Mouse (Mus musculus): ENCODE results near the gene AW146154. TPM values are rescaled to one million over a fixed set of nuclear protein-coding genes. Genes with fewer than 3 reads are reported as not detected.
A peak's percentile ranks its signal among the peaks of the same experiment; 100 is the strongest.
"Not testable (repeated sequence)": the region's sequence is repeated elsewhere in the genome, so short reads cannot be mapped to it uniquely, and the experiment has no call there.

AW146154 gene
- 10.3 and 11.3 TPM in 2 replicates for polyA plus RNA-seq (2015; fragmentation: Nextera tagmentation; extraction: Ambion mirVana)

GRCm38 (mm10) chr7:41499389-41500049, at the start of gene AW146154, which contains the start of gene Gm20449:
Gene AW146154, minus strand, starts transcription at chr7:41499890.
Gene Gm20449, minus strand, starts transcription at chr7:41499417.
- Histone ChIP-seq H3K27ac (peak within 1 kb of the TSS; percentile 63; the same call in 1 of the 2 replicates), H3K4me2 (replicated peaks) (peak within 1 kb of the TSS; percentile 75), H3K36me3 (peaks cover 12% of the 10 kb centered on the region), H3K9ac (peak within 1 kb of the TSS; percentile 68), H3K4me1 (no peaks in the 10 kb centered on the region), H3K9me3 (peaks cover 17% of the 10 kb centered on the region), H3K27me3 (no peaks in the 10 kb centered on the region), H3K4me3 (peak within 1 kb of the TSS; percentile 66)
- WGBS, result under 1% methylated on average over 18 of the region's 18 CpGs
- ATAC-seq (ENCODE audit: low FRiP score, low read depth), result peak; percentile 98

GRCm38 (mm10) chr7:41512672-41513071, 13.0 kb upstream of the AW146154 start:
- Histone ChIP-seq H3K9ac (no peak overlapping the region), H3K4me1 (no peaks in the 10 kb centered on the region), H3K4me3 (no peak overlapping the region), H3K4me2 (replicated peaks) (no peak overlapping the region), H3K27me3 (no peaks in the 10 kb centered on the region), H3K27ac (no peak overlapping the region), H3K36me3 (no peaks in the 10 kb centered on the region), H3K9me3 (peaks cover 18% of the 10 kb centered on the region; the same call in 1 of the 2 replicates)
- no peak for ATAC-seq (ENCODE audit: low FRiP score, low read depth)
- 94% methylated on average over 3 of the region's 3 CpGs for WGBS

GRCm38 (mm10) chr7:41512207-41512606, 12.5 kb upstream of the AW146154 start:
- no peaks in the 10 kb centered on the region for H3K27me3 ChIP-seq
- no peak overlapping the region for H3K9ac ChIP-seq
- H3K36me3 ChIP-seq, result no peaks in the 10 kb centered on the region
- 30% methylated on average over 1 of the region's 1 CpGs for whole genome bisulfite sequencing
- no peak overlapping the region for H3K4me2 ChIP-seq (replicated peaks)
- H3K4me1 ChIP-seq, result no peaks in the 10 kb centered on the region
- ATAC-seq (ENCODE audit: low FRiP score, low read depth), result no peak
- H3K9me3 ChIP-seq, result peaks cover 19% of the 10 kb centered on the region
- H3K27ac ChIP-seq, result no peak overlapping the region
- H3K4me3 ChIP-seq, result no peak overlapping the region

- peaks cover 11% of the 10 kb centered on the region for H3K9me3 ChIP-seq
- no peak overlapping the region for H3K27ac ChIP-seq
- no peak for ATAC-seq (ENCODE audit: low FRiP score, low read depth)
- no peaks in the 10 kb centered on the region for H3K36me3 ChIP-seq
- no peaks in the 10 kb centered on the region for H3K27me3 ChIP-seq
- 37% methylated on average over 1 of the region's 1 CpGs for WGBS
- no peak overlapping the region for H3K4me3 ChIP-seq
- H3K9ac ChIP-seq, result no peak overlapping the region
- no peaks in the 10 kb centered on the region for H3K4me1 ChIP-seq
- H3K4me2 ChIP-seq (replicated peaks), result no peak overlapping the region
These were observed 2.7 kb upstream of the AW146154 start for GRCm38 (mm10) chr7:41502402-41502801.

- Histone ChIP-seq H3K4me2 (replicated peaks) (peak overlapping the region; percentile 75), H3K9me3 (peaks cover 9% of the 10 kb centered on the region), H3K4me3 (peak overlapping the region; percentile 66), H3K9ac (peak overlapping the region; percentile 48; the same call in 1 of the 2 replicates), H3K4me1 (no peaks in the 10 kb centered on the region), H3K27ac (no peak overlapping the region), H3K36me3 (peaks cover 4% of the 10 kb centered on the region), H3K27me3 (no peaks in the 10 kb centered on the region)
- no peak for ATAC-seq (ENCODE audit: low FRiP score, low read depth)
- 19% methylated on average over 22 of the region's 22 CpGs for WGBS
These were observed 653 bp upstream of the AW146154 start for GRCm38 (mm10) chr7:41500151-41500934.

GRCm38 (mm10) chr7:41499018-41499388, 687 bp downstream of the AW146154 start:
- ATAC-seq (ENCODE audit: low FRiP score, low read depth), result peak; percentile 75; the same call in 1 of the 2 replicates
- Histone ChIP-seq H3K9ac (peak overlapping the region; percentile 68), H3K4me2 (replicated peaks) (peak overlapping the region; percentile 75), H3K4me3 (peak overlapping the region; percentile 66), H3K36me3 (peaks cover 15% of the 10 kb centered on the region), H3K27ac (peak overlapping the region; percentile 63; the same call in 1 of the 2 replicates), H3K9me3 (peaks cover 22% of the 10 kb centered on the region)
- WGBS, result 0% methylated on average over 6 of the region's 6 CpGs
- H3K4me1 ChIP-seq, H3K27me3 ChIP-seq: not testable (repeated sequence)

GRCm38 (mm10) chr7:41498464-41498863, 1.2 kb downstream of the AW146154 start:
- not testable (repeated sequence) for H3K27me3 ChIP-seq; ATAC-seq (ENCODE audit: low FRiP score, low read depth); H3K4me1 ChIP-seq; H3K27ac ChIP-seq
- Histone ChIP-seq H3K9me3 (peaks cover 24% of the 10 kb centered on the region), H3K36me3 (peaks cover 15% of the 10 kb centered on the region), H3K9ac (peak overlapping the region; percentile 68), H3K4me2 (replicated peaks) (peak overlapping the region; percentile 75), H3K4me3 (peak overlapping the region; percentile 66)
- 84% methylated on average over 4 of the region's 4 CpGs for WGBS

GRCm38 (mm10) chr7:41497871-41498270, 1.8 kb downstream of the AW146154 start:
- no peaks in the 10 kb centered on the region for H3K27me3 ChIP-seq
- H3K9ac ChIP-seq, result no peak overlapping the region
- H3K36me3 ChIP-seq, result peaks cover 15% of the 10 kb centered on the region
- no peaks in the 10 kb centered on the region for H3K4me1 ChIP-seq
- WGBS, result 97% methylated on average over 2 of the region's 2 CpGs
- no peak overlapping the region for H3K27ac ChIP-seq
- no peak overlapping the region for H3K4me2 ChIP-seq (replicated peaks)
- H3K9me3 ChIP-seq, result peaks cover 24% of the 10 kb centered on the region
- no peak for ATAC-seq (ENCODE audit: low FRiP score, low read depth)
- no peak overlapping the region for H3K4me3 ChIP-seq

- Histone ChIP-seq H3K4me1 (no peaks in the 10 kb centered on the region), H3K4me3 (no peak overlapping the region), H3K9me3 (peaks cover 12% of the 10 kb centered on the region), H3K27me3 (no peaks in the 10 kb centered on the region), H3K4me2 (replicated peaks) (no peak overlapping the region), H3K27ac (no peak overlapping the region), H3K36me3 (no peaks in the 10 kb centered on the region), H3K9ac (no peak overlapping the region)
- ATAC-seq (ENCODE audit: low FRiP score, low read depth), result no peak
- WGBS, result 11% methylated on average over 10 of the region's 10 CpGs
These were observed 47.8 kb downstream of the AW146154 start for GRCm38 (mm10) chr7:41451864-41452263.

GRCm38 (mm10) chr7:41448596-41448995, 51.1 kb downstream of the AW146154 start, which contains the start of gene Vmn2r57:
Gene Vmn2r57, minus strand, starts transcription at chr7:41448696.
- H3K4me1 ChIP-seq; H3K9me3 ChIP-seq; H3K4me3 ChIP-seq; H3K27me3 ChIP-seq; H3K9ac ChIP-seq; ATAC-seq (ENCODE audit: low FRiP score, low read depth); H3K36me3 ChIP-seq; H3K27ac ChIP-seq; H3K4me2 ChIP-seq (replicated peaks): not testable (repeated sequence)
- WGBS, result 72% methylated on average over 1 of the region's 1 CpGs

All from limb, embryonic 13.5 days (tissue).